Mouse (Mus musculus) embryonic facial prominence, embryonic 10.5 days (tissue): Measurements from ENCODE around the gene Inpp5b. TPM values are rescaled to one million over a fixed set of nuclear protein-coding genes. Genes with fewer than 3 reads are reported as not detected.
A peak's percentile ranks its signal among the peaks of the same experiment; 100 is the strongest.

Source experiments
- DNase-seq: peaks from one replicate; pipeline ENCODE4 v3.0.0-alpha.2; 2017; ENCODE audit warnings: low spot score
- H3K27ac ChIP-seq: fragments of 300-500 bp; sonication (generic); replicated peaks from 2 replicates; pipeline ENCODE4 v1.5.1; 2016; ENCODE audit warnings: mild to moderate bottlenecking
- H3K27me3 ChIP-seq: fragments of 300-500 bp; sonication (generic); replicated peaks from 2 replicates; pipeline ENCODE4 v1.6.1; 2016; ENCODE audit warnings: low read depth, mild to moderate bottlenecking; ENCODE audit not compliant: poor library complexity, severe bottlenecking
- H3K36me3 ChIP-seq: fragments of 300-500 bp; sonication (generic); replicated peaks from 2 replicates; pipeline ENCODE4 v1.6.1; 2016; ENCODE audit warnings: mild to moderate bottlenecking, moderate library complexity
- H3K4me1 ChIP-seq: fragments of 300-500 bp; sonication (generic); 2 replicates; pipeline ENCODE4 v1.6.1; 2016
- H3K4me3 ChIP-seq: fragments of 300-500 bp; sonication (generic); 2 replicates; pipeline ENCODE4 v1.5.1; 2016; ENCODE audit warnings: mild to moderate bottlenecking, moderate library complexity
- H3K9me3 ChIP-seq: fragments of 300-500 bp; sonication (generic); 2 replicates; pipeline ENCODE4 v1.6.1; 2016; ENCODE audit warnings: mild to moderate bottlenecking
- WGBS: fragments of 180-500 bp; shearing (Covaris S2); methylation state at CpG from one replicate; pipeline ENCODE4 v1.1.7; 2016; 5-methylcytosine and 5-hydroxymethylcytosine counted together
- polyA plus RNA-seq: library from polyadenylated mRNA; unstranded; fragments of >200 nt; fragmentation: Nextera tagmentation; extraction: Ambion mirVana; gene quantifications from 2 replicates; pipeline ENCODE4 v1.2.1, GENCODE M21; 2016

The Inpp5b gene
- polyA plus RNA-seq, 1 experiment from 2014 or later: 25.2 TPM

- Histone ChIP-seq H3K9me3 (no peaks in the 10 kb centered on the region), H3K4me3 (peak within 1 kb of the TSS; percentile 73), H3K27me3 (0 out of 2 replicates have a peak, but pooled peaks cover 1% of the 10 kb centered on the region), H3K36me3 (peaks cover 43% of the 10 kb centered on the region), H3K27ac (peak within 1 kb of the TSS; percentile 88), H3K4me1 (peaks cover 25% of the 10 kb centered on the region)
- peak; percentile 95 for DNase-seq
- WGBS: under 1% methylated on average over 57 of the region's 57 CpGs
Measured at GRCm38 (mm10) chr4:124714545-124715481, 26.8 kb upstream of the Inpp5b start, which contains the start of gene Sf3a3. Gene Sf3a3 (plus strand): TSS chr4:124714776.

- H3K4me3 ChIP-seq: no peak overlapping the region
- no peaks in the 10 kb centered on the region for H3K27me3 ChIP-seq
- DNase-seq: no peak
- peaks cover 86% of the 10 kb centered on the region for H3K36me3 ChIP-seq
- peaks cover 15% of the 10 kb centered on the region for H3K4me1 ChIP-seq
- no peak overlapping the region for H3K27ac ChIP-seq
- H3K9me3 ChIP-seq: no peaks in the 10 kb centered on the region
- 97% methylated on average over 4 of the region's 4 CpGs for WGBS
Measured at GRCm38 (mm10) chr4:124719101-124719500, 22.5 kb upstream of the Inpp5b start.

DNA sequence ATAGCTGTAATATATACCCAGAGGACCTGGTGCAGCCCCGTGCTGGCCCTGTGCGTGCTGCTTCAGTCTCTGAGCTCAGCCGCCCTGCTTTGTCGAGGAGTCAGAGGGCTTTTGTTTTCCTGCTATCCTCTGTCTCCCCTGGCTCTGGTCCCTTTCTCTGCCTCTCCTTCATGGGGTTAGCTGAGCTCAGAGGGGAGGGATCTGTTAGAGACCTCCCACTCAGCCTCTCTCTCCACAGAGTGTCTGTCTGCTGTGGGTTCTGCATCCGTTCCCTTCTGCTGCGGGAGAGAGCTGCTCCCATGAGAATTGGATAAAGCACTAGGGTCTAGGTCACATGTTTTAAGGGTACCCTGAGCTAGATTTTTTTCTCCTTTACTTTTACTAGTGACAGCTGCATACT is 15.5 kb upstream of the Inpp5b start:
- H3K36me3 ChIP-seq: peaks cover 100% of the 10 kb centered on the region
- no peak overlapping the region for H3K27ac ChIP-seq
- H3K9me3 ChIP-seq: no peaks in the 10 kb centered on the region
- no peaks in the 10 kb centered on the region for H3K4me1 ChIP-seq
- no peak for DNase-seq
- no peak overlapping the region for H3K4me3 ChIP-seq
- 91% methylated on average over 6 of the region's 6 CpGs for WGBS
- no peaks in the 10 kb centered on the region for H3K27me3 ChIP-seq

DNA sequence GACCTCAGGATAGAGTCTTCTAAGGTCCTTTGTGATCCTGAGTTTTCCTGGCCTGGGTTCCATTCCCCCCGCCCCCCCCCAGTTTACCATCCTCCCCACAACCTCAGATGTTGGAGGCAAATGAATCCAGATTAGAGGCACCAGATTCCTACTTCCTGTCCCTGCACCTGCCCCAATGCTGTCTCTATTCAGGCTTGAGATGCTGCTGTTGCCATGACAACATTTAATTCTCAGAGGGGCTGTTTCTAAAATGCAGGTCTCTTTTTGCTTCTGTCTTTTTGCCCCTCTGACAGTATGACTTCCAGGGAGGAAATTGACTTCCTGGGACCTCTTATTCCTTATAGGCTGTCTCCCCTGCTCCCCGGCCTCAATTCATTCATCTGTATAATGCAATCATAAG is 4.7 kb upstream of the Inpp5b start:
- Histone ChIP-seq H3K27me3 (no peaks in the 10 kb centered on the region), H3K4me1 (peaks cover 11% of the 10 kb centered on the region), H3K9me3 (no peaks in the 10 kb centered on the region), H3K36me3 (peaks cover 28% of the 10 kb centered on the region), H3K4me3 (no peak overlapping the region), H3K27ac (no peak overlapping the region)
- WGBS: 79% methylated on average over 2 of the region's 2 CpGs
- DNase-seq: no peak

GRCm38 (mm10) chr4:124737486-124737885 is 4.2 kb upstream of the Inpp5b start:
- Histone ChIP-seq H3K27ac (no peak overlapping the region), H3K4me1 (peaks cover 17% of the 10 kb centered on the region), H3K4me3 (no peak overlapping the region), H3K9me3 (no peaks in the 10 kb centered on the region), H3K27me3 (no peaks in the 10 kb centered on the region), H3K36me3 (peaks cover 23% of the 10 kb centered on the region)
- no peak for DNase-seq
- WGBS: 62% methylated on average over 5 of the region's 5 CpGs

- Histone ChIP-seq H3K9me3 (no peaks in the 10 kb centered on the region), H3K4me1 (peaks cover 17% of the 10 kb centered on the region), H3K27me3 (no peaks in the 10 kb centered on the region), H3K27ac (no peak overlapping the region), H3K4me3 (no peak overlapping the region), H3K36me3 (peaks cover 18% of the 10 kb centered on the region)
- WGBS: 54% methylated on average over 4 of the region's 4 CpGs
- DNase-seq: no peak
Measured at GRCm38 (mm10) chr4:124738013-124738412, 3.6 kb upstream of the Inpp5b start.

GRCm38 (mm10) chr4:124738783-124739182 is 2.9 kb upstream of the Inpp5b start:
- DNase-seq: no peak
- no peak overlapping the region for H3K27ac ChIP-seq
- H3K9me3 ChIP-seq: no peaks in the 10 kb centered on the region
- H3K27me3 ChIP-seq: no peaks in the 10 kb centered on the region
- peaks cover 17% of the 10 kb centered on the region for H3K4me1 ChIP-seq
- no peak overlapping the region for H3K4me3 ChIP-seq
- 62% methylated on average over 1 of the region's 1 CpGs for WGBS
- H3K36me3 ChIP-seq: peaks cover 10% of the 10 kb centered on the region

- no peaks in the 10 kb centered on the region for H3K27me3 ChIP-seq
- H3K4me3 ChIP-seq: no peak overlapping the region
- DNase-seq: no peak
- peaks cover 13% of the 10 kb centered on the region for H3K4me1 ChIP-seq
- H3K9me3 ChIP-seq: no peaks in the 10 kb centered on the region
- H3K36me3 ChIP-seq: no peaks in the 10 kb centered on the region
- no peak overlapping the region for H3K27ac ChIP-seq
- 86% methylated on average over 11 of the region's 11 CpGs for WGBS
Measured at GRCm38 (mm10) chr4:124742839-124743238, 1.2 kb downstream of the Inpp5b start.

DNA sequence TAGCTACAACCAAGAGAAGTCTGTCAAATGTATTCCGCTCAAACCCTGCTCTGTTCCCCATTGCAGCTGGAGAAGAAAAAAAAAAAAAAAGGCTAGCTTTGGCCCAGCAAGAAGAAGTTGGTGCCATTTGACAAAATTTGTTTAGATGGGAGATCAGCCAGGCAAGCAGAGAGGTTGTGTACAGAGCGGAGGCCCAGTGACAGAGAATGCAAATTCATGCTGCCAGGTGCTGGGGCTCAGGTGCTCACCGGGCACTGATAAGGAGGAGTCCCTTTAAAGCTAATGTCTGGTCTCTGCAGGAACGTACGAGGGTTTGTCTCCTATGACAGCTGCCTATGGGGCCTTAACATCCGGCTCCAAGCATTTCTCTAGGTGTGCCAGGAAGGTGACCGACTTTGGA is 4.9 kb downstream of the Inpp5b start:
- H3K27me3 ChIP-seq: peaks cover 16% of the 10 kb centered on the region
- no peaks in the 10 kb centered on the region for H3K36me3 ChIP-seq
- no peak overlapping the region for H3K4me3 ChIP-seq
- DNase-seq: no peak
- peaks cover 15% of the 10 kb centered on the region for H3K4me1 ChIP-seq
- no peak overlapping the region for H3K27ac ChIP-seq
- 78% methylated on average over 7 of the region's 7 CpGs for WGBS
- H3K9me3 ChIP-seq: no peaks in the 10 kb centered on the region

DNA sequence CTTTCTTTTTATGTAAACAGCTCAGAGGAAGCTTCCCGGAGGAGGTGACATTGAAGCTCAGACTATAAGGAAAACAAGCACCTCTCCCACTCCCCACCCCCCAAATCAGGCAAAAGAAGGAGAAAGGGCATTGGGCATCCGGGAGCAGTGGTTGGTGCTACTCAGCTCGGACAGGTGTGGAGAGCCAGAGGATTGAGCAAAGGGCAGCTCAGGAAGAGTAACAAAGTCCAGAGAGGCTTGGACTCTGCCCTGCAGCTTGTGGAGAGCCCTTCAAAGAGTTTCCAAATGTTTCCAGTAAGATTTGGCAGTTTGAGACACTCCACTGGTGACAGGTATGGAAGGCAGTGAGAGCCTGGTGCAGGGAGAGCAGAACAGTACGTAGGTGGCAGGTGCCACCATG is 6.2 kb downstream of the Inpp5b start:
- no peak for DNase-seq

GRCm38 (mm10) chr4:124751300-124752250 is 9.9 kb downstream of the Inpp5b start:
- WGBS: under 1% methylated on average over 75 of the region's 75 CpGs
- Histone ChIP-seq H3K4me3 (peak overlapping the region; percentile 83), H3K4me1 (peaks cover 27% of the 10 kb centered on the region), H3K36me3 (no peaks in the 10 kb centered on the region), H3K27me3 (peaks cover 16% of the 10 kb centered on the region), H3K27ac (peak overlapping the region; percentile 75), H3K9me3 (no peaks in the 10 kb centered on the region)
- DNase-seq: peak; percentile 97

More for the DNA sequence above, 6.2 kb downstream of the Inpp5b start:
- Histone ChIP-seq H3K27ac (no peak overlapping the region), H3K27me3 (peaks cover 16% of the 10 kb centered on the region), H3K36me3 (no peaks in the 10 kb centered on the region), H3K4me3 (no peak overlapping the region), H3K4me1 (peaks cover 19% of the 10 kb centered on the region), H3K9me3 (no peaks in the 10 kb centered on the region)
- whole genome bisulfite sequencing: 61% methylated on average over 4 of the region's 4 CpGs
